Mouse (Mus musculus) thymus, postnatal 10 days (tissue): ENCODE results near the gene Il1b.
A peak's percentile ranks its signal among the peaks of the same experiment; 100 is the strongest.

Source experiments
- DNase-seq, 2 experiments: peaks; one replicate each; pipeline ENCODE4 v3.0.0; 2021; ENCODE audit warnings: low spot score in 2 of 2

Il1b gene

DNA sequence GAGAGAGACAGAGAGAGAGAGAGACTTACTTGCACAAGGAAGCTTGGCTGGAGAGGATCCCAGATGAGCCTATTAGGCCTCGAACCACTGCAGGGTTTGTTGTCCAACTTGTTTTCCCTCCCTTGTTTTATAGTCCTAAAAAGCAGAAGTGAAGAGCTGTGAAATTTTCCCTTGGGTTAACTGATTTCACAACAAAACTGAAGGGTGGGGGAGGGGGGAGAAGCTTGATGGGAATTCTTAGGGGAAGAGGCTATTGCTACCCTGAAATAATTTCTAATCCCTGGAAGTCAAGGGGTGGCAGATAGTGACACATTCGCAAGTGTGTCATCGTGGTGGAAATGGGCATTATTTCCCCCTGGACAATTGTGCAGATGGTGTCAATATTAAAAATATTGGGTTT is at the start of gene Il1b:
Gene Il1b, minus strand, starts transcription at position 101 of the 400 bp plus-strand sequence.
- DNase-seq: no peak

DNA sequence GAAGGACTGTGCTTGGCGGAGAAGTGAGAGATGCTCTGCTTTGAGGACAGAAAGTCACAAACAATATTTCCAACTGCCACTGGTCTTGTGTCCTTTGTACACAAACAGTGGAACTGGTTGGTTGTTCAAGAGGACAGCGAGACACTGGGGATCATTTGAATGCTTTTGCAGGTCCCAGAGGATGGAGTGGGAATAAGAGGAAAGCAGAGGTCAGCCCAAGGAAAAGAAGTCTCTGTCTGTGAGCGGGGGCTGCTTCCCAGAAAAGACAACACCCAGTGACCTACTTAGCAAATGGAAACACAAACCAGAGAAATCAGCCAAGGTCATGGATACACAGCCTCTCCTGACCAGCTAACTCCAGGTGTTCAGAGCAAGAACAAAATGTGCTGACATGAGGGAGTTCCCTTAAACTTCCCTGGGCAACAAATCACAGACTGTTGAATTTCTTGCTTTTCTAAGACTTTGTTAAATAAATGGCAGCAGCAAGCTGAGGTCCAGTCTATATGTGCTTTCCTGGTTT is 48.5 kb upstream of the Il1b start:
- DNase-seq: no peak

DNA sequence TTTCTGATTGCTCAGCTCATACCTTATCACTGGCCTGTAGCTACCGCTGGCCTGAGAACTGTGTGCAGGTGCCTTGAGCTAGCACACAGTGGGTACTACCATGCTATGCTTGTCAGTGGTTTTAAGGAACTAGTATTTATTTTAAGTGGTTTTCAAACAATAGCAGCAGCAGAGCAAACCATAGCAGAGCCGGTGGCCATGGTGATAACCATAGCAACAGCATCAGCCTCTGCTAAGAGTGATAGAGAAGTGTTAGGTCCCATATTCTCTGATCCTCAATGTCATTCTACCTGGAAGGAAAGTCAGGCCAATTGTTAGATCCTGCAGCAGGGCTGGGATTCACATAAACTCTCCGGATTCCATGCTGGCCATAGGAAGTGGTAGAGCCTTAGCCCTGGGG is 43.7 kb upstream of the Il1b start:
- no peak for DNase-seq

DNA sequence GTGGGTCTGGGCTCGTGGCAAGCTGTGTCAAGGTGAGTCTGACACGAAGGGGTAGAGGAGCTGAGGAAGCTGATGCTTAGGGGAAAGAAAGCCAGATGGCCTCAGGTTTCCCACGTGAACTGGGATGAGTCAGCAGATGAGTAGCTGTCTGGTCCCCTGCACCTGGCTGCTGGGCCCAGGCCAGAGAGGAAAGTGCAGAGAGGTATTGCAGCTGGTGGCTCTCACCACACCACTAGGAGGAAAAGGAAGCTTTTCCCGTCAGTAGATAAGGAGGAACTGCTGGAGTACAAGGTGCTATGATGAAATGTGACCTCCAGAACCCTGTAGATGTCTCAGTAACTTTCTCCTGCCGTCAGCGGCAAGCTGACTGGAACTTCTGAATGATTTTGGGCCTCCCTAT is 42.5 kb upstream of the Il1b start:
- DNase-seq: peak in 1 of 2 experiments; percentile 10

DNA sequence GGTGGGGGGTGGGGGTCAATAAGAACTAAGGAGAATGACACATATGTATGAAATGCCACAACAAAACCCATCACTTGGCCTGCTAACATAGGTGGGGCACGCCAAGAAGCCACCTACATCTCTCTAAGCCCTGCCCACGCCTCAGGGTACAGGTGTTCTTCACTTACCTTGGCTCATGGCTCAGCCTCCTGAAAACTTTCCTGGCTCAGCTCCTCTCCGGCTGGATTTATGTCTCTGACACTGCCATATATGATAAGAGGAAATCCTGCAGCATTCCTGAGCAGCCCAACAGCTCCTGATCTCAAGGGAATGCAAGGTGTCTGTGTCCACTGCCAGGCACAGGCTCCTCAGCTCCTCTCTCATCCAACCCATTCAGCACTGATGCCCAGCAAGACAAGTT is 40.7 kb upstream of the Il1b start:
- DNase-seq: no peak

DNA sequence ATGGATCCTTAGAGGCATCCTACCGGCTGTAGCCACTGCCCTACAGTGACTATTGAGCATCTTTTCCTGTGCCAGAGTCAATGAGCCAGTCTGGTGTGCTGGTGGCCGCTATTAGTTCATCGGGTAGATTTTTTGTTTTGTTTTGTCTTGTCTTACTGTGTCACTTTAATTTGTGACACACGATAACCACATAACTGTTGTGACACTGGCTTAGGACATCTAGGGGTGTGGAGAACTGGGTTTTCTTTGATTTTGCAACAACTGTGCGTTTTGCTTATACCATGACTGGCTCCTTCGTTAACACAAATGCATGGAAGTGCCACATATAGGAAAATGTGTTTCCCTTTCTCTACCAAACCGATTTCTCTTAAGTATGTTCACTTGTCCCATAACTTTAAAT is 39.4 kb upstream of the Il1b start:
- DNase-seq: no peak

DNA sequence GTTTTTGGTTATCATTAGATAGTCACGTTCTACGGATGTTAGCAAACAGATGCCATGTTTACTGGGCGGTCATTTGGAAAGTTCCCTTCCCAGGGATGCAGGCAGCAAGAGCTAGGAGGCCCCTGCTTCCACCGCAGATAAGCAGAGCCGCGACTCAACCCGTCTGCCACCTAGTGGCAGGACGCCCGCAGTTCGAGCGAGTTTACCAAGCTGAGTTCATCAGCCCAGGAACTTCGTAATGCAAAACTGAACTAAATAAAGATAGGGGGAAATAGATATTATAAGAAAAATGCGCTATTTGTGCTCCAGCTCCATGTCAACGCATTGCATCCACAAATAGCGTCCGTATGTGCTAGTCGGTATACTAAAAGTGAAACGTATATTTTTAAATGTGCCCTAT is 37.5 kb upstream of the Il1b start:
- DNase-seq: peak in 1 of 2 experiments; percentile 51

DNA sequence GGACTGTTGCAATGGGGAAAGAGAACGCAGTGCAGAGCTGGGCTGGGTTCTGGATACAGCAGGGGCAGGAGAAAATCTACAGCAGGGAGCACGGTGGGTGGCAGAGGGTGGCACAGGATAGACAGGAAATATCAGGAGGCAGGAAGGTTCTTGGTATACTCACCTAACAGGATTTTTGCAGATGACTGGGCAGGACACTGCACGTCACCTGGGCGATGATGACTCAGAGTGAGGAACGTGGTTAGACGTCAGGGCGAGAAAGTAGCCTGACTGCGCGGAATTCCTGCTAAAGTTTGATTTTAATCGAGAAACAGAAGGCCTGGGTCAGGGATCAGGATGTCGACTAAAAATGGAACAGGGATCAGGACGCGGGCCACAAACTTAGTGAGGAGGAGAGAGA is 36.7 kb upstream of the Il1b start:
- no peak for DNase-seq

DNA sequence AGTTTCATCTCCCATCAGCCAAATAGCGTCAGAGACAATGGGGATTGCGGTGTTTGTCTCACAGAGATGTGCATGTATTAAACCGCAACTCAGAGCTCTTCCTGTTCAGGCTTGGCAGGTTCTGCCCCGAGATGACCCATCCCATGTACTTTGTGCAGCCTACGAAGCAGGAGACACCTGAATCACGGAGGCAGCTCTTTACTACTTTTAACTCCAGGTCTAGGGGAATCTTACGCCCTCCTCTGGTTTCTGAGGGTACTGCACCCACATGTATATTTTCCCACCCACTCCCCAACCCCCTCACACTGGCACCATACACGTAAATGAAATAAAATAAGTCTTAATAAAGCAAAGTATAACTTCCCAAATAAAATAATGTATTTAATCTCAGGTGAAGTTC is 35.6 kb upstream of the Il1b start:
- no peak for DNase-seq

DNA sequence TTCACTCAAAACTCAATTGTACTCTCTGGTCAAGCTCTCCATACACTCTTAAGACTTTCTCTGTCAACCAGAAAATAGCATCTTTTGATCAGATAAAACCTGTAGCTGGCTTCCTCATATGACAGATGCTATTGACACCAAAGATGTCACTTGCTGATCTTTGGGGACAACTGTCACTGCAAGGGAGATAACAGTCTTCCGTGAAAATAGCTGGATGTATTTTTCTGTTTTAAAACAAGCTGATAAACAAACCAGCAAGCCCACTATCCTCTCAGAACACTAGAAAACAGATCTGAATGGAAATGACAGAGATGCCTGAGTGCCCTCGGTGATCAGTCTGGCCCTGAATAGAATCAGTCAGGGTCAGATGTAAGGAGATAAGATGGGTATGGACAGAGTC is 32.8 kb upstream of the Il1b start:
- DNase-seq: no peak

DNA sequence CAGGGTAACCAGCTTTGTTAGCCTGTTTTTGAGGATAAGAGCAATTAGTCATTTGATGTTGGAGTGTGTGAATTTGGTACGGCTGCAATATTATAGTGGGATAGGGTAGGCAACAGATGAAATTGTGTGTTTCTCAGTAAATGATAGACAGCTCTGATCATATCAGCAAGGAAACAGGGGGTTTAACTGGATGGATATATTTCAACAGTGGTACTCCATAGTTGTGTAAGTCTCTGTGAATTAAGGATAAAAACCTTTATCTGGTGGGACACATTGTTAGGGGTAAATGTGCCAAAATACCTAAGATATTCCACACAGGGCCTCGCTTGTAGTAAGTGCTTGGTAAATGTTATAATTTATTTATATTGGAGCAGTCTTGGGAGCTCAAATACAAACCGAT is 31.4 kb upstream of the Il1b start:
- DNase-seq: no peak

DNA sequence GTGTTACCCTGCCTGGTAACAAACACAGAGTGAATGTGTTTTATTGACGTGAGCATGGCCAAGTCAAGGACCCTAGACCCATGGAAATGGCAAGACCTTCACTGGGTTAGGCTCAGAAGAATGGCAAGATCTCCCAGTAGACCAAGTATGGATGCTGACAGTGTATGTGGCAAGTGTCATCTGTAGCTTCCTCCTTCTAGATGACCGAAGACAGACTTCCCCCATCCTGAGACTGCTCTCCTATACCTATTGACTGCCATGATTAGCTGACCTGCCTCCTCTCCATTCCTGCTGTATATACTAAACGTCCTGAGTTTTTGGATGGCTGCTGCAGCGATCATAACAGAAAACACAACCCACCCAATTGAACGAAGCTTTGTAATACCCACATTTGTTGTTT is 30.9 kb upstream of the Il1b start:
- DNase-seq: no peak

DNA sequence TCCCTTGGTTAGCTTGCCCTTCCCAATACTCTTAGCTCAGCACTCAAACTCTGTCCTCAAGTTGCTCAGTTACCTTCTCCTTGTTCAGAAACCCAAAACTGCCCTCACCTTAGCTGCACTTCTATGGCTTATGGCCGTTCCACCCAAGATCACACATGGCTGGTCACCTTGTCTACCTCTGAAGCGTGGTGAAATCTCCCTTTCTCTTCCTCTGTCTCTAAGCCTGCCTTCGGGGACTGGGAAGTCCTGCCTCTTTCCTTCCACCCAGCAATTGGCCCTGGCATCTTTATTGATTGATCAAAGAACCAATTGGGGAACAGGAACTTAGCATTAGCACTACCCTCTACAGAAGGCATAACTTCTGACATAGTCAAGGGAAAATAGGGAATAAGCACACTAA is 27.2 kb upstream of the Il1b start:
- DNase-seq: no peak

DNA sequence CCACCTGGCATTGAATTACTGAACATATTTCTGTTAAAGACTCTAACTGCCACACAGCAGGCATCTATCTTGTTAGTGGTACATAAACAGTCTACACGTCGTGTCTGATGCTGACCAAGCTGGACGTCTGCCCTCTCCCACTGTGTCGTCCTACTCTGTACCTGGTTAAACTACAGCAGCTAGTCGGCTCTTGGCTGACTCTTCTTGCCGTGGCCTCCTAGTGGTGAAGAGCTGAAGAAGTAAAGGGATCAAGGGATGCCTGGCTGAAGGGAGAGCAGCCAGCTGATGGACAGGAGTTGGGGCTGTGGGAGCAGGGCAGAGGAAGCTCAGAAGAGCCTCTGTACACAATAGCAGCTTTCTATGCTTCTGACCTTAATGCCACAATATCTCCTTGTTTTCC is 22.6 kb upstream of the Il1b start:
- peak in 1 of 2 experiments; percentile 8 for DNase-seq

DNA sequence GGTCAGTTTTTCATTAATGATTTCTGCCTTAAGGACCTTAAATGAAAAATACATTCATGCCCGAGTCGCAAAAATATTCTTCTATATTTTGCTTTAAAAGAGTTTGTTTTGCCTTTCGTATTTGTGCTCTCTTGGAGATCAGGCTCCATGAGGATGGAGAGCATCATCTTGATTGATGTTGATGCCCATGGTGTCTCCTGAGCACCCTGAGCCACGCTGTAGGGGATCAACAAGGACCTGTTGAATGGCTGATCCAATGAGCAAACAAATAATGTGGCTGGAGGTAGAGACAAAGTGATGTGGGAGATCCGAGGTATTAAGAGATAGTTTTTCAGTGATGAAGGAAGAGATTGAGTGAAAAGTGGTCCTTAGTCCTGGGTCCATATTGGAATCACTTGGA is 19.2 kb upstream of the Il1b start:
- no peak for DNase-seq

DNA sequence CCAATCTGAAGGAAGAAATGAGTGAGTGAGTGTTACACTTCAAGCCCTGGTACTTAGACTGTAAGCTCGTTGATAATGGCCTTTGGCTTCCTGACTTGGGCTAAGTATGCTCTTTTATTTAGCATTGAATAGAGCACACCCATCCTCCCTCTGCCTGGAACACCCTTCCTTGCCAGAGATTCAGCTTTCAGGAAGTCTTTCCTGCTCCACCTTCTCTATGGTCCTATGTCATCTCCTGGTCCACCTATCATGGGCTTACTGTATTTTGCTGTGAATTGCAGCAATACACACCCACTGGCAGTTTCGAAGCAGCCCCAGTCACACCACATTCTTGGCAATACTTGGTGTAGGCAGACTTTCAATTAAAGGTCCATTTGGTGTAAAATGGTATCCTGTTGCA is 18.4 kb upstream of the Il1b start:
- no peak for DNase-seq

DNA sequence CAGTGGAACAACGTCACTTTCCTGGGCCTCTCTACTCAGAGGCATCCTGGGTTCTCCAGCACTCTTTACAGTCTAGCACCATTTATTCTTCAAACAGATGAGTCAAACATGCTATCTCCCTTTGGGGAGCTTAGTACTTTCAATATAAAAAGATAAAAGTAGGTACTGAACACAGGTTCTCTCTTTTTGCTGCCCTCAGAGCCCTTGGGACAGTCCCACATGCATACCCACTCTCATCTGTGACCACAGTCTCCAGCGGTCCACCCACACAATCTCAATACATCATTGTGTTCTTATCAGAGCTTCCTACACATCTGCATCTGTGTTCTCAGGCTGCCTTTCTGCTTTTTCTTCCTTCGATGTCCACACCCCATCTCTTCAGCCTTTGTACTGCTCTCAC is 14.4 kb upstream of the Il1b start:
- DNase-seq: no peak

DNA sequence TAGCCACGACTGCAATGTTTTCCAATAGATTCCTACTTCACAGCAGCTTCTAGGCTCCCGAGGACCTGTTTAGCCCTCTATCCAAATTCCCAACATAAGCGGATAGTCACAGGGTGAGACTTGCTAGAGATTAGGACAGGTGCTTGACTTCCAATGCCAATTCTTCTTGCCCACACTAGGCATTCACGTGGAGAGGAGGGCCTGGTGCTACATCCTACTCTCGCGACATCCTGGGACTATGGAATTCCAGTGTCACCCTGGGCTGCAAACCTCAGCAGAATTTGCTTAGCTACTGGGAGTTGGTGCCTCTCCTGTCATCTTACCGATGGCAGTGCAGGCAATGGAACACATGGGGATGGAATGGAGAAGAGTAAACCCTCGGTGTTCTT is 13.3 kb upstream of the Il1b start:
- DNase-seq: no peak

DNA sequence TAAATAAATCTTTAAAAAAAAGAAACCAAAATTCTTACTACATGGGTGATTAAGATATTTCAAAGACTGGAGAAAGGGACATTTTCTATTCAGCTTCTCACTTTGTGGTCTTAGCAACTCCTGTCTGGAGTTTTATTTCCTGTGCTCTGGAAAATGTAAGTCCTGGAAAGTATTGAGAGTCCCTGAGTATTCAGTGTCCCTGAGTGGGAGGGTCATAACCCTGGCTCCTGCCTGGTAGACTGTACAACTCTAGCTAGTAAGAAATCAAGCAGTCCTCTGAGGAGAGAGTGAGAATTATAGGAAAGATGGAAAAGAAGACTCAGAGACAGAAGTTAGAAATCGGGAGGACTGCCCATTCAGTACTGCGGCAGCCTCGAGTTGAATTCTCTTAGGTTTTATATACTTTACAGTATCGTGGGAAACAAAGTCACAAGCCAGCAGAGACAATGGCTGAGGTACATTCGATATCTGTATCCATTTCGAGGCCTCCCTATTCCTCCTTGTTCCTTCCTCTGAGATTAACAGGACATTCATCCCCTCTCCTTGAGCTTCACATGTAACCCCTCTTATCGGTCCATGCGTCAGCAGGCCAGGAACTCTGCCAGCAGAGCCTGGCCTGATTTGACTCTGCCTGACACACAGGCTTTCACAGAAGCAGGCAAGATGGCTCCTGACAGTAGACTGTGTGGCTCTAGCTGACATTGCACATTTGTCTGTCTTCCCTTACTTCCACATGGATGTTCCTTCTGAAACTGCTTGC is 12.8 kb upstream of the Il1b start:
- DNase-seq: no peak

DNA sequence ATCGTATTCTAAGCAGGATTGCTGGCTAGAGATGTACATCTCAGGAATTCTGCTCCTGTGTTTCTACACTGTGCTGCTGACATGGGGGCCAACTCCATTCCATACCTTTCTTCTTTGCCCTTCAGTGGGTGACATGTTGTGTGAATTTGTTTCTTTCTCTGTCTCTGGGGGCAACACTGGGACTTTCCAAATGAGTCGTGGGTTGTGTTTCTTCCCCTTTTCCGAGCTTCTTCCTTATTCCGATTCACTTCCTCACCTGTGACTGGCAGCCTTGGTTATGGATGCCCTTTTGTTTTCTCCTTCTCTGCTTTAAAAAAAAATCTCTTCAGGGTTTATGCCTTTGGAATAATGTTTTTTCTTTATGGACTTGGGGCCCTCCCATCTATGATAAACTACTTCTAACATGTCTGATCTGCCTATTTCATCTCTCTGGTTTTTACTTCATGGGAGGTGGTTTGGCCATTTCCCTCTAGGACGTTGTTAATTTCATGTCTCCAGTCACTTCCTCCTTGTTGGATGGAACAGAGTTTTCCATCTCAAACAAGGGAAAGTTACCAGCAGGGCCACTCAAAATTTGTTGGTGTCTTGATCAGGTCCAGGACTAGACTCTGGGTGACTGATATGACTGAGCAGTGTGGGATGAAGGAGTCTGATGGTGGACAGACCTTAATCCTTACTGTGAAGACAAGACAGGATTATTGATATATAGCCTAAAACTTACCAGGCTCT is 10.0 kb upstream of the Il1b start:
- DNase-seq: no peak

DNA sequence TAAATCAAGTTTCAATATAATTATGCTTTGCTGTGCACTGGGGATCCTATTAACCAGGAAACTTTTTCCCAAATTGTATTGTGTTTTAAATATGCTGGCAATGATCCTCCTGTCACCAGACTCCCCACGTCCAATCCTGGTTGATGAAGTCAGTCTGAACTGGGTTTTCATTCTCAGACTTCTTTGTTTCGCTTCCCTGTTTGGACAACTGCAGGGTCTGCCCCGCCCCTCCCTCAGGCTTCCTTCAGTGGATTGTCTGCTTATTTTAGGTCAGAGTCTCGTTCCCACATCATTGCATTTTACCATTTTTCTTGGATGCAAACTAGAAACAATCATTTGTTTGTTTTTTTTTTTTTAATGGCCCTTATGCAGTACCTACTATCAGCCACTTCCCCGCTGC is 9.3 kb upstream of the Il1b start:
- DNase-seq: no peak

DNA sequence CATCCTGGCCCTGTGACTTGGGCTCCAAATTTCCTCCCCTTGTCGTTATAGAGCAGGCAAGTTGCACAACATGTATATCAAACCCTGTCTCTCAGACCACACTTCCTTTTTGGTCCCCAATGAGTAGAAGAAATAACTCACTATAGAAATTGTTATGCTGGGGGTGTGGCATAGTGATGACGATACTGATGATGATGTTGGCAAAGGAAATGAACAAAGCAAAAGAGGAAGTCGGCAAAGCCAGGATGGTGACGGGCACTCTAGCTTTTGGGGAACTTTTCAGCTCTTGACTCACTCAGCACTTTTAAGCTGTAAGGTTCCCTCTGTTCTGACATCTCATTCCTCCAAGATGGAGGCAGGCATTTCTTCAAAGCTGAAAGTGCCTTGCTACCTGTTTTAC is 2.4 kb upstream of the Il1b start:
- DNase-seq: no peak

DNA sequence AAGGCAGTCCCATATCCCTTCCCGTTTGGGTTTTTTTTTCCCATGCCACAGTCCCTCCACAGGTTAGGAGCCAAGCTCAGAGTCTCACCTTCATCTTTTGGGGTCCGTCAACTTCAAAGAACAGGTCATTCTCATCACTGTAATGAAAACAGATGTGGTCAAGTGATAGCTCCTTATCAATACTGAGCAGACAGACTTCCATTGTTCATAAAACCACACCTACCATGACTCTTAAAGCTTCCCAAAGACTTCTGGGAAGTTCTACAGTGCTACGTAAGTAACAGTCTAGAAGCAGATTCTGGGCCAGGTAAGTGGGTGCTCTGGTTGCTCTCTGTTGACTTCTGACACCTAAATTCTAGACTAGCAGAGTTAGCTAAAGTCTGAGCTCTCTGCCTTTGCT is 1.3 kb downstream of the Il1b start:
- DNase-seq: no peak
